Mouse (Mus musculus): ENCODE data around the gene Tead3. TPM values are rescaled to one million over a fixed set of nuclear protein-coding genes. Genes with fewer than 3 reads are reported as not detected.
A peak's percentile ranks its signal among the peaks of the same experiment; 100 is the strongest.

The Tead3 gene
- total and polyA plus RNA-seq, 3 experiments = 12.7 to 21.2 (median 13.7) TPM

- Histone ChIP-seq H3K27me3 (ENCODE audit: control insufficient read depth, insufficient read depth, low read length) (peaks cover 5% of the 10 kb centered on the region; the same call in 1 of the 2 replicates), H3K4me1 (ENCODE audit: control insufficient read depth, insufficient read depth, low read length) (peaks cover 4% of the 10 kb centered on the region), H3K9ac (ENCODE audit: low read depth, low read length) (no peak overlapping the region), H3K79me2 (replicated peaks; ENCODE audit: control insufficient read depth, insufficient read depth, low read length) (no peaks in the 10 kb centered on the region), H3K27ac (no peak overlapping the region), H3K4me3 (no peak overlapping the region), H3K36me3 (ENCODE audit: control insufficient read depth, insufficient read depth, low read length) (no peaks in the 10 kb centered on the region)
- 83% methylated on average over 1 of the region's 1 CpGs for WGBS
- no peak for TF ChIP-seq CTCF (IDR thresholded peaks at IDR 0.05)
- no peak for DNase-seq
- intact Hi-C loops (cut with DNase I) = no loop called here
These were observed 21.3 kb upstream of the Tead3 start for GRCm38 (mm10) chr17:28371941-28372340.

GRCm38 (mm10) chr17:28371286-28371685, 20.7 kb upstream of the Tead3 start:
- WGBS = 73% methylated on average over 2 of the region's 2 CpGs
- peaks cover 5% of the 10 kb centered on the region; the same call in 1 of the 2 replicates for H3K27me3 ChIP-seq (ENCODE audit: control insufficient read depth, insufficient read depth, low read length)
- H3K79me2 ChIP-seq (replicated peaks; ENCODE audit: control insufficient read depth, insufficient read depth, low read length) = no peaks in the 10 kb centered on the region
- H3K4me1 ChIP-seq (ENCODE audit: control insufficient read depth, insufficient read depth, low read length) = peaks cover 4% of the 10 kb centered on the region
- no peak overlapping the region for H3K27ac ChIP-seq
- no peaks in the 10 kb centered on the region for H3K36me3 ChIP-seq (ENCODE audit: control insufficient read depth, insufficient read depth, low read length)
- intact Hi-C loops (cut with DNase I) = no loop called here
- DNase-seq = no peak
- H3K9ac ChIP-seq (ENCODE audit: low read depth, low read length) = no peak overlapping the region
- TF ChIP-seq EP300 (IDR thresholded peaks at IDR 0.05; ENCODE audit: insufficient read depth, low read depth, low read length) (no peak), CTCF (IDR thresholded peaks at IDR 0.05) (no peak)
- H3K4me3 ChIP-seq = no peak overlapping the region

GRCm38 (mm10) chr17:28369056-28369455, 18.4 kb upstream of the Tead3 start:
- no peak overlapping the region for H3K9ac ChIP-seq (ENCODE audit: low read depth, low read length)
- H3K27me3 ChIP-seq (ENCODE audit: control insufficient read depth, insufficient read depth, low read length) = peaks cover 5% of the 10 kb centered on the region; the same call in 1 of the 2 replicates
- no peaks in the 10 kb centered on the region for H3K36me3 ChIP-seq (ENCODE audit: control insufficient read depth, insufficient read depth, low read length)
- intact Hi-C loops (cut with DNase I) = loop anchor here (5.0 kb wide), 1 partner anchor 142 kb away; no protein-coding TSS in a partner anchor
- no peak overlapping the region for H3K27ac ChIP-seq
- H3K4me1 ChIP-seq (ENCODE audit: control insufficient read depth, insufficient read depth, low read length) = peaks cover 1% of the 10 kb centered on the region; the same call in 1 of the 2 replicates
- H3K79me2 ChIP-seq (replicated peaks; ENCODE audit: control insufficient read depth, insufficient read depth, low read length) = no peaks in the 10 kb centered on the region
- no peak overlapping the region for H3K4me3 ChIP-seq
- no peak for DNase-seq
- TF ChIP-seq POLR2A (IDR thresholded peaks at IDR 0.05; ENCODE audit: insufficient read depth, low read depth, low read length) (no peak), EP300 (IDR thresholded peaks at IDR 0.05; ENCODE audit: insufficient read depth, low read depth, low read length) (no peak), CTCF (IDR thresholded peaks at IDR 0.05) (no peak)
- WGBS = 70% methylated on average over 5 of the region's 5 CpGs

GRCm38 (mm10) chr17:28368449-28368848, 17.8 kb upstream of the Tead3 start:
- 5% methylated on average over 13 of the region's 13 CpGs for WGBS
- peaks cover 5% of the 10 kb centered on the region; the same call in 1 of the 2 replicates for H3K27me3 ChIP-seq (ENCODE audit: control insufficient read depth, insufficient read depth, low read length)
- peaks cover 1% of the 10 kb centered on the region; the same call in 1 of the 2 replicates for H3K4me1 ChIP-seq (ENCODE audit: control insufficient read depth, insufficient read depth, low read length)
- TF ChIP-seq EP300 (IDR thresholded peaks at IDR 0.05; ENCODE audit: insufficient read depth, low read depth, low read length) (peak; percentile 31; the same call in 1 of the 2 replicates), CTCF (IDR thresholded peaks at IDR 0.05) (peak; percentile 98; the same call in 1 of the 2 replicates), POLR2A (IDR thresholded peaks at IDR 0.05; ENCODE audit: insufficient read depth, low read depth, low read length) (no peak)
- H3K36me3 ChIP-seq (ENCODE audit: control insufficient read depth, insufficient read depth, low read length) = no peaks in the 10 kb centered on the region
- no peak overlapping the region for H3K4me3 ChIP-seq
- peak; percentile 78 to 88 for DNase-seq
- H3K79me2 ChIP-seq (replicated peaks; ENCODE audit: control insufficient read depth, insufficient read depth, low read length) = no peaks in the 10 kb centered on the region
- intact Hi-C loops (cut with DNase I) = loop anchor here (1.0 to 5.0 kb wide), 3 partner anchors 40 to 160 kb away; partner anchors contain the start of gene Rpl10a
- no peak overlapping the region for H3K27ac ChIP-seq
- peak overlapping the region; percentile 52; the same call in 1 of the 2 replicates for H3K9ac ChIP-seq (ENCODE audit: low read depth, low read length)

- 45% methylated on average over 8 of the region's 8 CpGs for WGBS
- no peak for DNase-seq
- Histone ChIP-seq H3K27me3 (ENCODE audit: control insufficient read depth, insufficient read depth, low read length) (peaks cover 5% of the 10 kb centered on the region; the same call in 1 of the 2 replicates), H3K4me1 (ENCODE audit: control insufficient read depth, insufficient read depth, low read length) (peaks cover 1% of the 10 kb centered on the region; the same call in 1 of the 2 replicates), H3K79me2 (replicated peaks; ENCODE audit: control insufficient read depth, insufficient read depth, low read length) (no peaks in the 10 kb centered on the region), H3K36me3 (ENCODE audit: control insufficient read depth, insufficient read depth, low read length) (no peaks in the 10 kb centered on the region), H3K4me3 (no peak within 1 kb of the TSS), H3K27ac (no peak within 1 kb of the TSS), H3K9ac (ENCODE audit: low read depth, low read length) (no peak within 1 kb of the TSS)
- intact Hi-C loops (cut with DNase I) = loop anchor here (5.0 kb wide), 1 partner anchor 138 kb away; no protein-coding TSS in a partner anchor
- TF ChIP-seq CTCF (IDR thresholded peaks at IDR 0.05) (no peak), EP300 (IDR thresholded peaks at IDR 0.05; ENCODE audit: insufficient read depth, low read depth, low read length) (no peak), POLR2A (IDR thresholded peaks at IDR 0.05; ENCODE audit: insufficient read depth, low read depth, low read length) (no peak)
These were observed 14.5 kb upstream of the Tead3 start, which contains the start of gene Tulp1 for GRCm38 (mm10) chr17:28365122-28365521. Gene Tulp1 (minus strand): TSS chr17:28365222.

GRCm38 (mm10) chr17:28363507-28363906, 12.9 kb upstream of the Tead3 start:
- intact Hi-C loops (cut with DNase I) = no loop called here
- no peak overlapping the region for H3K27ac ChIP-seq
- no peak overlapping the region for H3K4me3 ChIP-seq
- no peak overlapping the region for H3K9ac ChIP-seq (ENCODE audit: low read depth, low read length)
- no peaks in the 10 kb centered on the region for H3K36me3 ChIP-seq (ENCODE audit: control insufficient read depth, insufficient read depth, low read length)
- WGBS = 40% methylated on average over 6 of the region's 6 CpGs
- no peaks in the 10 kb centered on the region for H3K79me2 ChIP-seq (replicated peaks; ENCODE audit: control insufficient read depth, insufficient read depth, low read length)
- peaks cover 6% of the 10 kb centered on the region for H3K27me3 ChIP-seq (ENCODE audit: control insufficient read depth, insufficient read depth, low read length)
- no peak for TF ChIP-seq EP300 (IDR thresholded peaks at IDR 0.05; ENCODE audit: insufficient read depth, low read depth, low read length)
- TF ChIP-seq POLR2A (IDR thresholded peaks at IDR 0.05; ENCODE audit: insufficient read depth, low read depth, low read length) = no peak
- no peak for TF ChIP-seq CTCF (IDR thresholded peaks at IDR 0.05)
- DNase-seq = no peak
- H3K4me1 ChIP-seq (ENCODE audit: control insufficient read depth, insufficient read depth, low read length) = peaks cover 1% of the 10 kb centered on the region; the same call in 1 of the 2 replicates
